Mouse (Mus musculus) ES-E14 (cell line): ENCODE data around the gene Nipbl. TPM values are rescaled to one million over a fixed set of nuclear protein-coding genes. Genes with fewer than 3 reads are reported as not detected.
"Not testable (repeated sequence)": the region's sequence is repeated elsewhere in the genome, so short reads cannot be mapped to it uniquely, and the experiment has no call there.

Experiments used
- DNase-seq: peaks from one replicate; pipeline ENCODE4 v3.0.0-alpha.2; 2013; ENCODE audit warnings: low read depth, low spot score
- H3K27ac ChIP-seq: 2 replicates; pipeline ENCODE4 v1.5.1; 2012; ENCODE audit warnings: low read depth, mild to moderate bottlenecking, low read length, moderate library complexity, mixed read lengths; ENCODE audit not compliant: poor library complexity, insufficient read depth, severe bottlenecking
- H3K36me3 ChIP-seq: 2 replicates; pipeline ENCODE4 v1.6.1; 2012; ENCODE audit warnings: mild to moderate bottlenecking, low read length, moderate library complexity, mixed read lengths; ENCODE audit not compliant: control insufficient read depth, poor library complexity, insufficient read depth, severe bottlenecking
- H3K4me1 ChIP-seq, 2 experiments: fragments of 150-350 bp in 1 of 2; sonication (generic) in 1 of 2; 2 replicates each; pipeline ENCODE4 v1.6.1; 2012; ENCODE audit warnings: low read length in 2 of 2, mild to moderate bottlenecking in 1 of 2, mixed read lengths in 1 of 2; ENCODE audit not compliant: control insufficient read depth in 2 of 2, insufficient read depth in 2 of 2, poor library complexity in 1 of 2
- H3K4me3 ChIP-seq, 2 experiments: fragments of 150-350 bp in 1 of 2; sonication (generic) in 1 of 2; 2 replicates each; pipeline ENCODE4 v1.5.1; 2012; ENCODE audit warnings: low read length in 2 of 2, low read depth in 1 of 2, mild to moderate bottlenecking in 1 of 2, mixed read lengths in 1 of 2; ENCODE audit not compliant: insufficient read depth in 1 of 2, poor library complexity in 1 of 2, severe bottlenecking in 1 of 2
- H3K9ac ChIP-seq: 2 replicates; pipeline ENCODE4 v1.6.1; 2012; ENCODE audit warnings: low read depth, mild to moderate bottlenecking, low read length, mixed read lengths; ENCODE audit not compliant: poor library complexity, insufficient read depth, severe bottlenecking
- H3K9me3 ChIP-seq: fragments of 150-350 bp; sonication (generic); 2 replicates; pipeline ENCODE4 v1.6.1; 2012; ENCODE audit warnings: low read depth, mild to moderate bottlenecking, low read length; ENCODE audit not compliant: control insufficient read depth, insufficient read depth
- CHD2 ChIP-seq: IDR thresholded peaks from 2 replicates; pipeline ENCODE4 v1.6.1; 2014; ENCODE audit warnings: mild to moderate bottlenecking, low read depth, low read length, inconsistent platforms
- HCFC1 ChIP-seq: IDR thresholded peaks from 2 replicates; pipeline ENCODE4 v1.6.1; 2012; ENCODE audit warnings: low read length, inconsistent platforms, borderline replicate concordance; ENCODE audit not compliant: insufficient read depth
- MAFK ChIP-seq: IDR thresholded peaks from 2 replicates; pipeline ENCODE4 v1.6.1; 2014; ENCODE audit warnings: mild to moderate bottlenecking, low read depth, low read length, inconsistent platforms; ENCODE audit not compliant: insufficient read depth
- ZC3H11A ChIP-seq: IDR thresholded peaks from 2 replicates; pipeline ENCODE4 v1.6.1; 2012; ENCODE audit warnings: low read depth, mild to moderate bottlenecking, inconsistent platforms, low read length, borderline replicate concordance
- ZNF384 ChIP-seq: IDR thresholded peaks from 2 replicates; pipeline ENCODE4 v1.6.1; 2012; ENCODE audit warnings: low read depth, low read length, inconsistent platforms
- in situ Hi-C, 2 experiments: fragments of 600-800 bp; cut with MboI; formaldehyde crosslinking; loops; one replicate each; pipeline ENCODE4 v1.15.1; 2025; ENCODE audit warnings: low sequenced_read_pairs in 2 of 2, inconsistent platforms in 1 of 2; ENCODE audit not compliant: unreplicated experiment in 2 of 2
- total RNA-seq: library from RNA; depleted of rRNA; stranded (reverse); fragments of 300-350 nt; gene quantifications from 2 replicates; pipeline ENCODE4 v1.2.3, GENCODE M21; 2012

Gene Nipbl
- total RNA-seq, 1 experiment, result 35.1 TPM

- peaks cover 0 to 2% of the 10 kb centered on the region in 2 experiments; a peak in 1 of 4 replicates for H3K4me1 ChIP-seq
- no peak overlapping the region for H3K27ac ChIP-seq
- no peak overlapping the region for H3K4me3 ChIP-seq
- H3K36me3 ChIP-seq, result no peaks in the 10 kb centered on the region
- no peaks in the 10 kb centered on the region for H3K9me3 ChIP-seq
- DNase-seq, result no peak
- no peak for TF ChIP-seq MAFK
- in situ Hi-C loops, result no loop called here
- no peak overlapping the region for H3K9ac ChIP-seq
Measured at GRCm38 (mm10) chr15:8462780-8463179, 18.5 kb upstream of the Nipbl start.

- no peak for DNase-seq
- Histone ChIP-seq H3K27ac (no peak overlapping the region), H3K36me3 (no peaks in the 10 kb centered on the region), H3K4me1 (peaks cover 0 to 2% of the 10 kb centered on the region in 2 experiments; a peak in 1 of 4 replicates), H3K9ac (no peak overlapping the region), H3K4me3 (no peak overlapping the region), H3K9me3 (no peaks in the 10 kb centered on the region)
- TF ChIP-seq CHD2 (no peak), MAFK (no peak), ZC3H11A (no peak), HCFC1 (no peak), ZNF384 (no peak)
- in situ Hi-C loops, result no loop called here
Measured at GRCm38 (mm10) chr15:8460871-8461270, 16.6 kb upstream of the Nipbl start.

GRCm38 (mm10) chr15:8459979-8460378 is 15.7 kb upstream of the Nipbl start:
- H3K27ac ChIP-seq, result no peak overlapping the region
- H3K9me3 ChIP-seq, result no peaks in the 10 kb centered on the region
- TF ChIP-seq HCFC1 (no peak), CHD2 (no peak), ZNF384 (no peak), MAFK (no peak), ZC3H11A (no peak)
- no peak overlapping the region for H3K4me3 ChIP-seq
- no peak for DNase-seq
- no peak overlapping the region for H3K9ac ChIP-seq
- in situ Hi-C loops, result loop anchor here in 1 of 2 experiments (10.0 kb wide), 1 partner anchor 125 kb away; no protein-coding TSS in a partner anchor
- no peaks in the 10 kb centered on the region for H3K4me1 ChIP-seq
- H3K36me3 ChIP-seq, result no peaks in the 10 kb centered on the region

- in situ Hi-C loops, result loop anchor here in 1 of 2 experiments (10.0 kb wide), 1 partner anchor 129 kb away; no protein-coding TSS in a partner anchor
- H3K9me3 ChIP-seq, DNase-seq, H3K9ac ChIP-seq, H3K4me1 ChIP-seq, H3K27ac ChIP-seq, H3K4me3 ChIP-seq, H3K36me3 ChIP-seq: not testable (repeated sequence)
Measured at GRCm38 (mm10) chr15:8456223-8456622, 12.0 kb upstream of the Nipbl start.

- in situ Hi-C loops, result loop anchor here in 1 of 2 experiments (10.0 kb wide), 1 partner anchor 129 kb away; no protein-coding TSS in a partner anchor
- TF ChIP-seq HCFC1 (no peak), MAFK (no peak), ZC3H11A (no peak), ZNF384 (no peak), CHD2 (no peak)
- no peaks in the 10 kb centered on the region for H3K9me3 ChIP-seq
- H3K9ac ChIP-seq, result no peak overlapping the region
- no peak overlapping the region for H3K4me3 ChIP-seq
- no peak overlapping the region for H3K27ac ChIP-seq
- DNase-seq, result no peak
- H3K4me1 ChIP-seq, result no peaks in the 10 kb centered on the region
- H3K36me3 ChIP-seq, result no peaks in the 10 kb centered on the region
Measured at GRCm38 (mm10) chr15:8455486-8455885, 11.2 kb upstream of the Nipbl start.
